Mouse (Mus musculus) gastrocnemius, postnatal 36 days (tissue): ENCODE data around the gene Tbl1xr1. TPM values are rescaled to one million over a fixed set of nuclear protein-coding genes. Genes with fewer than 3 reads are reported as not detected.

Source experiments
- DNase-seq, 2 experiments: peaks; one replicate each; pipeline ENCODE4 v3.0.0; 2022
- intact Hi-C: fragments of 180-260 bp; cut with DNase I; formaldehyde crosslinking; loops from one replicate; pipeline ENCODE4 v1.15.1; 2025
- long read RNA-seq, 2 experiments: library from polyadenylated mRNA; stranded (forward); transcript quantifications; one replicate each; pipeline ENCODE4 v2.0.0; 2021
- total RNA-seq, 2 experiments: library from RNA; stranded (reverse); gene quantifications; 2 replicates each; pipeline ENCODE4 v1.2.3; 2021

The Tbl1xr1 gene
- 10 to 100 TPM; 48.8 to 50.6 TPM for total RNA-seq
- long read RNA-seq, experiment 1, partial matches to known transcripts = 0 of 11 reads
- long read RNA-seq, experiment 1, other reads (novel, unspliced or antisense) = 11 of 11 reads
- long read RNA-seq, experiment 2, full-length matches to known transcripts = 3 of 17 reads
- long read RNA-seq, experiment 2, partial matches to known transcripts = 1 of 17 reads
- long read RNA-seq, experiment 2, other reads (novel, unspliced or antisense) = 13 of 17 reads

DNA sequence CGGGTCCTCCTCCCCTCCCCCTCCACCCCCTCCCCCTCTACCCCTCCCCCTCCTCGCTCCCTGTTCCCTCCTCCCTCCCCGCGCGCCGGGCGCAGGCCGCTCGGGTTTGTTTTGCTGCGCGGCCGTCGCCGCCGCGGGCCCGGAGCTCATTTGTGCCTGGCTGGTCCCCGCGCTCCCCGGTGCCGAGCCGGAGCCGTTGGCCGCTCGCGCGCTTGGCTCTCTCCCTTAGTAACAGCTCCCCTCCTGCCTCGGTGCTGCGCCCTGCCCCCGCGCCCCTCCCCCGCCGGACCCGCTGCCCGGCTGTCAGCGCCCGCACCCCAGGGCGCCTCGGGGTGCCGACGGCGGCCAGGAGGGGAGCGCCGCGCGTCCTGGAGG, at the start of gene Tbl1xr1:
Gene Tbl1xr1, plus strand, starts transcription at position 92 of the 375 bp plus-strand sequence.
- DNase-seq = peak; percentile 91 to 93

DNA sequence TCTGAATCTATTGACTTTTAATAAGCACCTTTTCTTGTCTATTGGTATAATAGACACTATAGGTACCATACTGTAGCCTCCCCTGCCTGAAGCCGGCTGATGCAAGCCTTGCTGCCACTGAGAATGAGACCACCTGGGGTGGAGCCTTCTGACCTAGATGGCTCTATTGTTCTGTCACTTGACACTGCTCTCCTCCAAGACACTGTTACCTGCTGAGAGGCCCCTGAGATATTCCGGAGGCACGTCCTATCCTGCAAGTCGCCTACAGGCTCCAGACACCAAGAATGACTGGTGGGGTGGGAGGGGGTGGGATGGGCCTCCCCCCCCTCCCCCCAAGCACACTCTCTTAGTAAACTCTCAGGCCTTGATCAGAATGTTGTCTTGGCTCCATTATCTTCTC, 38.4 kb upstream of the Tbl1xr1 start:
- intact Hi-C loops = no loop called here
- DNase-seq = no peak

More for the DNA sequence above, at the start of gene Tbl1xr1:
- intact Hi-C loops = loop anchor here (1.0 to 2.0 kb wide), 4 partner anchors 90 to 140 kb away; no protein-coding TSS in a partner anchor

DNA sequence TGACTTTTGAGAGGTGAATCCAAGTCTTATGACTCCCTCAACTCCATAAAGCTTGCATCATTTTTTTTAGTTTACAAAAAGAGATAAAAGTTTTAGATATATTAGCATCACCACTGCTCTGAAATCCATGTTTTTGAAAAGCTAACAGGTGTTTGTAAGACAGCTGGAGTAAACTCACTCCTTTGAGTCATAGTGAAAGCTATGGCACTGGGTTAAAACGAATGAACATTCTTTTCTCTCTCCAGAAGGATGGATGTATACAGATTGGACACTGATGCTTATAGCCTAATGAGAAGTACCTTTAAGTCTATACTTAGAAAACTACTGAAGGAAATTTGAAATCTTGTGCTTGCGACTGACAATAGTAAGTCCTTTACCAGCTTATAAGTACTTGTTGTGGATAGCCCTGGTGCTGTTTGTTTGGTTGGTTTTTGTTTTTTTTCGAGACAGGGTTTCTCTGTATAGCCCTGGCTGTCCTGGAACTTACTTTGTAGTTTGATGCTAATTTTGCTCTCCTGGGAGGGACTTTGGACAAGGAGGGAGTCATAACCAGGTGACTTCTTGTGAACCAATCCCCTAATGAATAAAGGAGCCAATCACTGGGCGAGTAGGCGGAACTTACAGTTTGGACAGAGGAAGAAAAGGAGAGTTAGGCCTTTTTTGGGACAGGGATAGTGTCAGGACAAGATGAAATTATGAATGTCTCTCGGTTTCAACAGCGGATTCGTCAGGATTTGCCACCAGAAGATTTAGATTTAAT, 37.2 kb upstream of the Tbl1xr1 start:
- no peak for DNase-seq
- intact Hi-C loops = no loop called here

DNA sequence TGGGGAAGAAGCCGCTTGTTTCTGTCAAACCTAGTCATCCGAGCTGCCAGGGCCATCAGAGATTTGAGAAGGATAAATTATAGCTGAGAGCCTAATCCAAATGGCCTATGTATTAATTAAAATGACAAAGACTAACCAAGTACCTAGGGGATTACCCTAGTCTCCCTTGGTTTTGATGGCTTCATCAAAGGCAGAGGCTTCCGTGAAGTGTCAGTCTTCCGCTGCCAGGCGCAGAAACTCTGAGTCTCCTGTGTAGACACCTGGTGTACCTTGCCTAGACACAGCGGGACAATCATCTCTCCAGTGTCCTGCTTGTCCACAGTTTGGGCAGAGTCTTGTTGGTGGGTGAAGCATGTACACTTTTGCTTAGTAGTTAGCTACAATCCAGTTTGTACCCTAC, 35.8 kb upstream of the Tbl1xr1 start:
- intact Hi-C loops = no loop called here
- DNase-seq = no peak

DNA sequence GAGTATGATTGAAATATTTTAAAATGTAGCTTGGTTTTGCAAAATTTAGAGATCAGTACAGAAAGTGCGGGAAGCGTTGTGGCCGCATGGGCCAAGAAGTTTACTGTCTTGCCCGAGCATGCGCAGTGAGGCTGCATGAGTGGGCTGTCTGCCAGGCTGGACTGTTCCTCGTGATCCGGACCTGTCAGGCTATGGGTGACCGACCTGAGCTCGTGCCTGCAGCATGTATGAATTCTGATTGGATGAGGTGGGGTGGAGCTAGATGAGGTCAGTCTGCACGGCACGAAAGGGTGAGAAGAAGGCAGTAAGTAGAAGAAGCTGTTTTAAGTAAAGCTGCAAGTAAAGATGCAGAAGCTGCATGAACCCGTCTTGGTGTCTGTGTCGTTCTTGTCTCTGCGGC, 29.2 kb upstream of the Tbl1xr1 start:
- DNase-seq = no peak
- intact Hi-C loops = no loop called here

DNA sequence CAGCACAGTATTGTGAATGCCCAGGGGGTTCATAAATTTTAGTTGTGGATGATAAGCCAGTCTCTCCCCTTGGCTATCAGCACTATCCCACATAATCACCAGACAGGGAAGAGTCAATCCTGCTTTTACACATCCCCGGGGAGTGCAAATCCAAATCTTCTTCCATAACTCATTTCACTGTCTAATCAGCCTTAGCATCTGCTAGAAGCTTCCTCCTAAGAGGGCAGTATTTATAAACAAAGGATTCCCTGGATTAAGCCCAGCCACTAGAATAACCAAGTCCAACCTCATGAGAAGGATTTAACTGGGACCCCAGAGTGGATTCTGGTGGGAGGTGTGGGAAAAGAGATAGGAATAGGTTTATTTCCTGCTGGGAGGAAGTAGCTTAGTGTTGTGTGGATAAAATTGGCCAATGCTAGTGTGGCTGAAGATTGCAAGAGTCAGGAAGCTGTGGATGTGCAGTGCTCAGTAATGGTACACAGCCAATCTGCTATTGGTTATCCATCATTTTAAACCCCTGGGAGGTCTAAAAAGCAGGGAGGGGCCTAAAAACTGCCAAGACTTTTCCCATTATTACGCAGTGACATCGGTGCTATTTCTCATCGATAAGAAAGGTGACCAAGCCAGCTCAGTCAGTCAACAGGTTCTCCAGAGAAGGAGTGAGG, 19.7 kb upstream of the Tbl1xr1 start:
- no peak for DNase-seq
- intact Hi-C loops = no loop called here

DNA sequence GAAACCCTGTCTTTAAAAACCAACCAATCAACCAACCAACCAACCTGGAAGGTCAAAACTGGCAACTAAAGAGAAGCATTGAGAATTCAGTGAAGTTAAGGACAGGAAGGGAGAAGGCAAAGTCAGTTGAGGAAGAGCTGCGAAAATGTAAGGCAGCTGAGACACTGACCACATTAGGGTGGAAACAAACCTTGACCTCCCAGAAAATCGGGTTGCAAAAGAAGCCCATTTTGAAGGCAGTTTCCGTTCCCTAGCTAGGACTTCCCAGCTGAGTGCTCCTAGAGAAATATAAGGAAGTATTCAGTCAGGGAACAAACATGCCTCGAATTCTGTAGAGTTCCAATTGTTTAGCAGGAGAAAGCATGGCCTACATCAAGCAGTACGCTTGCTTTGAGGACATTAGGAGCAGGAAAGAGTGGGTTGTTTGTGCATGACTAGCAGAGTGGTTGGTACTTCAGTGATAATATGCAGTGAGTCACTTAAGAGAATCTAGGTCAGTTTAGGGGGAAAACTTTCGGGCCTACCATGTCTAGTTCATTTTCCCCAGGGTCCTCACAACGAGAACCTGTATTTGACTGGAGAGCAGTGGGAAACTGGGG, 18.1 kb upstream of the Tbl1xr1 start:
- no peak for DNase-seq
- intact Hi-C loops = no loop called here

DNA sequence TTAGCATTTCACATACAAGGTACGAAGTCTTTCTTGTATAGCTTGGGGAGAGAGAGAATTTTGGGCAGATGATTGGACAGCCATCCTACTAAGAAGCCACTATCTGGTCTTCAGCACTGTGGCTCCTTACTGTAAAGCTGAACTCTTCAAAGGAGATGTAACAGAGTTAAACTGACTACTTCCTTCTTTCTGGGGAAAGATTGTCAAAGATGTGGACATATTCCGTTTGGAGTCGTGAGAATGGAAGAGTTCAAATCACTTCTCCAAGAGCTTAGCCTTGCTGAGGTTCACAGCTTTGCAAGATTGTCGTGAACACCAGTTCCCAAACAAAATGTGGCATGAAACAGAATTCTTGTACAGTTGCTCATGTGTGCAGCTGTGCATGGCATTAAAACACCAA, 15.3 kb upstream of the Tbl1xr1 start:
- intact Hi-C loops = no loop called here
- no peak for DNase-seq

DNA sequence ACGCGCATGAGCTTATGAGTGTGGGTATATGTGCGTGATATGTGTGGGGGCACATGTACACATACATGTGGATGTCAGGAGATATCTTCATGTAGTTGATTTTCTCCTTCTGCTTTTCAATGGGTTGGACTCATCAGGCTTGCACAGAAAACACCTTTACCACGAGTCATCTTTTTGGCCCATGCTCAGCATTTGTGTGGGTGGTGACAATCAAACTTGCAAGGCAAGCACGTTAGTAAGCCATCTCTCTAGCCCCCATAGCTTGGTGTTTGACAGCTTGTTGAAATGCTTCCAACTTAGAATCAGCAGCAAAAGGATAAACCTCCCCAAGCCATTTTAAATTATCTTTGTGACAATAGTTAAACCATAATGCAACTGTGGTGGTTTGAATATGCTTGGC, 7.8 kb upstream of the Tbl1xr1 start:
- no peak for DNase-seq
- intact Hi-C loops = no loop called here

DNA sequence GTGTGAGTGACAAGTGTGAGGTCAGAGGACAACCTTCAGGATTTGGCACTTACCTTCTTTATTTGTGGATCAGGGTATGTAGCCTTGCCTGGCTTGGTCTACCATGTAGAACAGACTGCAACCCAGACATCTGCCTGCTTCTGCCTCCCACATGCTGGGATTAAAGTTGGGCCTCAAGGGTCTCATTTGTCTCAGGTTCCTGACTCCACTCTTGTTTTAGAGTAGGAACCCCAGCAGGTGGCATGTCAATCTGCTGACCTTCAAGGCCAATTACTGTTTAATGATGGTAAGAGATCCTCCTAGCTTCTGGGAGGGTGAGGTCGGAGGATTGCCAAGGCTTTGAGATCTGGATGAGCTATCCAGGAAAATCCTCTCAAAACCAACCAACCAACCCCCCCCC, 2.5 kb upstream of the Tbl1xr1 start:
- no peak for DNase-seq
- intact Hi-C loops = loop anchor here (5.0 kb wide), 1 partner anchor 72 kb away; no protein-coding TSS in a partner anchor

DNA sequence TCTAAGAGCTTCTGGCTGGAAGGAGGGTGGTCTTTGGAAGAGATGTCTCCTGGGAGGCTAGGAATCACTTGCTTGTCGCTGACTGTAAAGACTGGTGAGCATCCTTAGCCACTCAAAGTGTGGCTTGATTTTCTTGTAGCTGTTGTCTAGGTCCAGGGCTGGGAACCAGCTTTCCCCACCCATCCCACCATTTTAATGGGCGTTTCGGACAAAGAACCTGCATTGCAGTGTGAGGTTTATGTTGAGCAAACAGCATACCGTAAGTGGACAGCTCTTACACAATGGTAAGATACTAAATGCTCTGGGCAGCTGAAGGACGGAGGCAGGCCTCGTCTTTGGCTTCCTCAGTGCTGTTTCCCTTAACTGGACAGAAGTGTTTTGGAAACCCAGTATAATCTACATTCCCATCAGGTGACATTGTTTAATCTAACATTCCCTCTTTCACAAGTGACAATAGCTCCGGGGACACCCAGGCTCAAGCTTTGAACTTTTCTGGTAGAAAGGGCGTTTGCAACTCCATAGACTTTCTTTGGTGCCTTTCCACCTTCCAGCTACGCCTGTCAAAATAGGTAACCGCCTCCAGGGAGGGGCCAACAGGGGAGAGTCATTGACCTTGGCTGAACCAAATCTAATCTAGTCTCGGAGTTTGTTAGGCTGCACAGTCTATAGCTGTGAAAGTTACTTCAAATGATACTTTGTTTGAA, 1.7 kb upstream of the Tbl1xr1 start:
- DNase-seq = no peak
- intact Hi-C loops = loop anchor here (5.0 kb wide), 1 partner anchor 72 kb away; no protein-coding TSS in a partner anchor

DNA sequence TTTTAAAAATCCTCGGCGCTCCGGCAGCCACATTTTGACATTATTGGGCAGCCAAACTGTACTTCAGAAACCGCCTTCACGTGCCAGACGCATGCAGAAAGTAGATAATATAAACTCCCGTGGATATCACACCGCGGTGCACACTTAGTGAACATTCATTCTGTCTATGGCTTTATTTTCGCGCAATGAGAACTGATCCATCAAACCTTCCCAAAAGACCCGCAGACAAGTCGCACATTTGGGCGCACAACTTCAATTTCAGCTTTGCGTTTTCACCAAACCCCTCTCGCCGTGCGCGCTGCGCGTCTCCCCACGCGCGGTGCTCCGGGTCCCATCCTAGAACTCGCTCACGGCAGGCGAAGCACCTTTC, 950 bp upstream of the Tbl1xr1 start:
- DNase-seq = no peak
- intact Hi-C loops = no loop called here

DNA sequence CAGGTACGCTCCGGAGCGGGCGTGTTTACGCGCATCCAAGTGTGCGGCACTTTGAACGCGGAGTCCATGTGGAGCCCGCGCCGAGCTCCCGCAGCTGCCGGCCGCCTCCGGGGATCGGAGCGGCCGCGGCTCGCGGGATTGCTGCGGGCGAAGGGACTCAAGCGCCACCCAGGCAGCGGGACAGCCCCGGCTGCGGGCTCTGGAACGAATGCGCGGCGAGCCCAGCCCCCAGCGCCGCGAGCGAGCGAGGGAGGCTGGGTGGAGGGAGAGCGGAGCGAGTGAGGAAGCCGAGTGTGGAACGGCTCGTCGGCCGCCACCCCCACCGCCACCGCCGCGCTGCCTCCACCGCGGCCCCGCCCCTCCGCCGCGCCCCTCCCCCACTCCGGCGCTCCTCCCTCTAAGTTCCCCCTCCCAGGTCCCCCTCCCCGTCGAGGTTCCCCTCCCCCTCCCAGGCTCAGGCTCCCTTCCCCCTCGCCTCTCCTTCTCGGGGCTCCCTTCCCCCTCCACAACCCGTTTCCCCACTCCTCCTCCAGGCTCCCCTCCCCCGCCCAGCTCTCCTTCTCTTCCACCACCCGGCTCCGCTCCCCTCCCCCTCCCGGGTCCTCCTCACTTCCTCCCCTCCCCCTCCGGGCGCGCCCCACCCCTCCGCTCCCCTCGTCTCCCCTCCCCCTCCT, 428 bp upstream of the Tbl1xr1 start:
- intact Hi-C loops = loop anchor here (1.0 to 2.0 kb wide), 4 partner anchors 89 to 140 kb away; no protein-coding TSS in a partner anchor
- DNase-seq = peak; percentile 71 to 83

DNA sequence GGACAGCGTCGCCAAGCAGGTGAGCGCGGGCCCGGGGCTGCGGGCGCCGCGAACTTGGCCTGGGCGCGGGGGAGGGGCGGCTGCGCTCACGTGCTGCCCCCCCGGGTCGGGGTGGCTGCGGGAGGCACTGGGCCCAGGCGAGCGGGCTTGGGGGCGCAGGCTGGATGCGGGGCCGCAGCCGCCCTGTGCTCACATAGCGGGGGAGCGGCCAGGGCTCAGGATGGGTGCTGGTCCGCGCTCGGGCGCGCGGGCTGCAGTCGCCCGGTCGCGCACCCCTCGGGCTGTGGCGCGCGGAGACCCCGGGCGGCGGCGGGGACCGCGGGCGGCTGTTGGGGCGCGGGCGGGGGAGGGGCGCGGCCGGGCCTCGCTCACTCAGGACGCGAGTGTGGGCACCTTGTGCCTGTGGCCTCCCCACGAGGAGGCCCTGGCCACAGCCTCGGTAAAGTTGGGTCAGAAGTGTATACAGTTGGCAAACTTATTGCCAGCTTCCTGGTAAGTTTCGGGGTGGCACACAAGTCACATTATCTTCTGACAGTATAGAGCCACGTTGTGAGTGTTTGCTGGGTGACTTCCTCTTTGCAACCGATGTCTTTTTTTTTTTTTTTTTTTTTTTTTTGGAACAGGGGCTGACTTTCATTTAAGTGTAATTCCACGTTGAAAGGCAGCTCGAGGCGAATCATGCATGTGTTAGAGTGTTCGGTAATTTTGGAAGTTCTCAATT, 644 bp downstream of the Tbl1xr1 start:
- intact Hi-C loops = loop anchor here (1.0 to 2.0 kb wide), 4 partner anchors 90 to 141 kb away; no protein-coding TSS in a partner anchor
- DNase-seq = peak; percentile 19 to 55

DNA sequence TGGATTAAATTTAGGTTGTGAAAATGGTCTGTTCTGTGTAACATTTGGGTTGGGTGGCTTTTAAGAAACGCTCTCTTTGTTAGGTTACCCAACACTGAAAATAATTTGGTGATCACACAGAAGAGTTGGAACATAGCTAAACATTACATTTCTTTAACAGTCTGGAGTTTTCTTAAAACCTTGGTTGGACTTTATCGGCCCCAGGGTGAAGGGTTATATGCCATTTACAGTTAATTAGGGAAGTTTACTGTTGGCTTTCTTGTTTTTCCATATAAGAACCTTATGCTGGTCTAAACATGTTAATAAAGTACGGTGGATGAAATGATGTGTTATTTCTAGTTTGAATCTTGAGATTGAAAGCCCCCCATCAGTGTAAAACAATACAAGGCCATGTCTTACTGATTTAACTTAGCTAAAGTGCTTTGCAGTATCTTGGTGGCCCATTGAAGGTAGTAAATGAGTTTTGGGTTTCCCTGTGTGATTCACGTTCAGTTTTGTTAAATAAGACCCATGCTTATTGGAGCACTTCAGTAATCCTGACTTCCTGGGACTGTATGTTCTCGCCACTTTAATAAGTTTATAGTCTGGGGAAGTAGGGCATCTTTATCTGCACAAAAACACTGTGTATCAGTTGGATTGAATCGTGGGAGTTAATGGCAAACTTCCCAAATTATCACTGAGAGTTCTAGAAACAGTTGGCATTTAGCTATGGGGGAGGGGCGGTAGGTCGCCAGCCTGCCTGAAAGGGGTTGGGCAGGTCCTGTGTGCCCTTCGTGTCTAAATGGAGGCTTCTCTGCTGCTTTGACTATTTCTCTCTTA, 1.4 kb downstream of the Tbl1xr1 start:
- peak in 1 of 2 experiments; percentile 17 for DNase-seq
- intact Hi-C loops = loop anchor here (2.0 kb wide), 4 partner anchors 69 to 115 kb away; no protein-coding TSS in a partner anchor

DNA sequence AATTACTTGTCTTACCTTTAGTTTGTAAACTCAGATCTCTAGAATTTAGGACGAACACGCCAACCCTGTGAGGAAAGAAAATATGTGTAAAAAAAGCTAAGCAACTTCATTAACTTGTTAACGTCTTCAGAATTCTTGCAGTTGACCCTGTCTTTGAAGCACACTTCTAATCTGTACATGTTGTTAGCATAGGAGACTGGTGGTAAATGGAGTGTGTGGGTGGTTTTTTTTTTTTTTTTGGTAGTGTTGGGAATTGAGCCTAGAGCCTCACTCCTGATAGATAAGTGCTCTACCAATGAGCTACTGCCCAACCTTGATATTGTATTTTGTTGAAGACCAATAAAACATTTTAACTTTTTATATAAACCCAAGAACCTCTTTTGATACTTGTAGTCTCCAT, 2.1 kb downstream of the Tbl1xr1 start:
- intact Hi-C loops = loop anchor here (2.0 kb wide), 1 partner anchor 68 kb away; no protein-coding TSS in a partner anchor
- no peak for DNase-seq

DNA sequence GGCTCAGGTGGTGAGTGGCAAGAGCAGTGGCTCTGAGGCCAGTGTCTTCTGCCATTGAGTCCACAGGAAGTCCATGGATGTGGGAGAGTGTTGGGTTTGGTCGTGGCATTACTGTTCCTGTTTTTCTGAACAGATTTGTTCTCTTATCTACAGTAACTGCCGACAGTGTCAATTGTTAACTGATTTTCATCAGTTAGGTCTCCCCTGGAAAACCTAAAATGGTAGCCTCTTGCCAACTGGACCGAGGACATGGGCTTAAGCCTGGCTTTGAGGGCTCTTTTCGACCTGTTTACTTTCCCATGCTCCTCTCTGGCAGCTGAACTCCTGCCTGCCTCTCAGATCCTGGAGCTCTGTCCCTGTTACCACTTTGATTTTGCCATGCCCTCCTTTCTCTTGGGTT, 5.4 kb downstream of the Tbl1xr1 start:
- intact Hi-C loops = no loop called here
- no peak for DNase-seq

DNA sequence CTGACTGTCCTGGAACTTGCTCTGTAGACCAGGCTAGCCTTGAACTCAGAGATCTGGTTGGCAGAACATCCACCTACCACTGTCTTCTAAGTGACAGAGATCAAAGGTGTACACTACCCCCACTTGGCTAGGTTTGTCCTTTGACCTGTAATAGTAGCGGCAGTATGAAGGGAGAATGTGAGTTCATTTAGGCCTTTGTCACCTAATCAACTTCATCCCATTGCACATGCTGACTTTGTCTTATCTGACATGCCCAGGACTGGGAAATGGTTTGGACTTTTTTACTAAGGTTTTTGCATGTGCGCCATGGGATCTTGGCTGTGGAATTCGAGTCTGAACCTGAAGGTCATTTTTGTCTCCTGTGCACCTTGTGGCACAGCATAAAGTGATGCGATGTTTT, 6.4 kb downstream of the Tbl1xr1 start:
- intact Hi-C loops = no loop called here

More for the DNA sequence above, 6.4 kb downstream of the Tbl1xr1 start:
- no peak for DNase-seq
